Mouse (Mus musculus): ENCODE data around the gene Psmd3. TPM values are rescaled to one million over a fixed set of nuclear protein-coding genes. Genes with fewer than 3 reads are reported as not detected.
"Not testable (repeated sequence)": the region's sequence is repeated elsewhere in the genome, so short reads cannot be mapped to it uniquely, and the experiment has no call there.

The Psmd3 gene
- polyA plus RNA-seq, 1 experiment from 2014 or later = 169 TPM

DNA sequence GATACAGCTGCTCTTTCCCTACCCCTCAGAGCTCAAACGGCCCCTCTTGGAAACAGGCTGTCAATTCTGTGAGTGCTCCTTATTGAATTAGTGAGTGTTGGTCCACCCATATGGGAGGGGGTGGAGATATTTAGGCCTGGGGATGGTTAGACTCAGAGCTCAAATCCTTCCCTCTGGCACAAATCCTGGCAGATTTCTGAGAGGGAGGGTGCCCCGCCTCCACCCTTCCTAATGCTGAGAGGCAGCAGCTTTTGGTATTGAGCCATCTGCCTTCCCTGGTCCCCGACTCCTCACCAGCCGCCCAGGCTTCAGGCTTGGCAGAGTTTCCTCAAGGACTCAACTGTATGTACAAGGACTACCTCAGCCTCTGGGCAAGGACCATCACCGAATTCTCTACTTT is 48.8 kb downstream of the Psmd3 start:
- no peak overlapping the region for H3K4me3 ChIP-seq (ENCODE audit: low read depth, low read length)
- TF ChIP-seq CTCF (IDR thresholded peaks at IDR 0.05; ENCODE audit: low read depth) = no peak
- DNase-seq (peak; percentile 52), ATAC-seq (ENCODE audit: insufficient read depth) (no peak)
- H3K36me3 ChIP-seq (ENCODE audit: insufficient read depth) = peaks cover 14% of the 10 kb centered on the region
- H3K4me1 ChIP-seq (ENCODE audit: insufficient read depth) = peaks cover 7% of the 10 kb centered on the region; the same call in 1 of the 2 replicates
- peak overlapping the region; percentile 3 for H3K27ac ChIP-seq (ENCODE audit: low read depth)
- peaks cover 3% of the 10 kb centered on the region; the same call in 1 of the 2 replicates for H3K9me3 ChIP-seq (ENCODE audit: low read depth, low read length)
- 47% methylated on average over 5 of the region's 5 CpGs for WGBS
- no peak overlapping the region for H3K9ac ChIP-seq
- 0 out of 2 replicates have a peak overlapping the region, but pooled peaks have one; percentile 25 for H3K4me2 ChIP-seq
- H3K27me3 ChIP-seq (ENCODE audit: insufficient read depth, low read length) = no peaks in the 10 kb centered on the region

DNA sequence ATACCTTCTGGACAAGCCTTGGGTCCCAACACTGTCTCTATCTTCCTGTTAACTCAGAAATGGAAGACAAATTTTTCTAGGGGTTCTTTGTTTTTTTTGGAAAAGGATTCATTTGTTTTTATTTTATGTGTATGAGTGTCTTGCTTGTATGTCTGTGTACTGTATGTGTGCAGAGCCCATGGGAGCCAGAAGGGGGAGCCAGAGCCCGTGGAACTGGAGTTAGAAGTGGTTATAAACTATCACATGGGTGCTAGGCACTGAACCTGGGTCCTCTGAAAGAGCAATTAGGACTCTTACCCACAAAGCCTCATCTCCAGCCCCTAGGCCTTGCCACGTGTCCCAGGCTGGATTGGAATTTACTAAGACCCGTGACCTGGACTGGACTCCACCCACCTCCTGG is 51.7 kb downstream of the Psmd3 start:
- Histone ChIP-seq H3K9ac (no peak overlapping the region), H3K4me1 (ENCODE audit: insufficient read depth) (peaks cover 4% of the 10 kb centered on the region; the same call in 1 of the 2 replicates), H3K4me3 (ENCODE audit: low read depth, low read length) (no peak overlapping the region), H3K27me3 (ENCODE audit: insufficient read depth, low read length) (no peaks in the 10 kb centered on the region), H3K27ac (ENCODE audit: low read depth) (no peak overlapping the region), H3K9me3 (ENCODE audit: low read depth, low read length) (peaks cover 3% of the 10 kb centered on the region; the same call in 1 of the 2 replicates), H3K4me2 (no peak overlapping the region), H3K36me3 (ENCODE audit: insufficient read depth) (no peaks in the 10 kb centered on the region)
- no peak for ATAC-seq (ENCODE audit: insufficient read depth)
- no peak for DNase-seq
- peak; percentile 34 for TF ChIP-seq CTCF (IDR thresholded peaks at IDR 0.05; ENCODE audit: low read depth)
- WGBS = 69% methylated on average over 3 of the region's 3 CpGs

DNA sequence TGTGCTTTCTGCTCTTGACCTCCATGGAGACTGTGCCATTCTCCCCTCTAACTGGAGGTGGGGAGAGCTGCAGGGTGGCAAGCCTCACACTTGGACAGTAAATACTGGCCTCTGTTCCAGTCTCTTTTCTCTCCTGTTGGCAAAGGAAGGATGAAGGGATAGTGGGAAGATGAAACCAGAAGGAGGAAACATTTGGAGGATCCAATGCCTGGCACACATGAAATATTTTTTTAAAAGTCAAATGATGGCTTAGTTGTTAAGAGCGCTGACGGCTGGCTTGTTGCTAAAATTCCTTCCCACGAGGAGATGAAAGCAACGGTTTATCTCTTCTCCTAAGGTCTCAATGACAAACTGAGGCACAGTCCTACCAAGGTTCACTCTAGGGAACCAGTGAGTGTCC is 52.8 kb downstream of the Psmd3 start:
- Histone ChIP-seq H3K27me3 (ENCODE audit: insufficient read depth, low read length) (no peaks in the 10 kb centered on the region), H3K36me3 (ENCODE audit: insufficient read depth) (no peaks in the 10 kb centered on the region), H3K9me3 (ENCODE audit: low read depth, low read length) (peaks cover 3% of the 10 kb centered on the region; the same call in 1 of the 2 replicates), H3K4me2 (no peak overlapping the region), H3K4me1 (ENCODE audit: insufficient read depth) (peaks cover 9% of the 10 kb centered on the region; the same call in 1 of the 2 replicates), H3K9ac (no peak overlapping the region), H3K27ac (ENCODE audit: low read depth) (no peak overlapping the region), H3K4me3 (ENCODE audit: low read depth, low read length) (no peak overlapping the region)
- no peak for TF ChIP-seq CTCF (IDR thresholded peaks at IDR 0.05; ENCODE audit: low read depth)
- ATAC-seq (ENCODE audit: insufficient read depth) (no peak), DNase-seq (no peak)
- WGBS = 82% methylated on average over 4 of the region's 4 CpGs

DNA sequence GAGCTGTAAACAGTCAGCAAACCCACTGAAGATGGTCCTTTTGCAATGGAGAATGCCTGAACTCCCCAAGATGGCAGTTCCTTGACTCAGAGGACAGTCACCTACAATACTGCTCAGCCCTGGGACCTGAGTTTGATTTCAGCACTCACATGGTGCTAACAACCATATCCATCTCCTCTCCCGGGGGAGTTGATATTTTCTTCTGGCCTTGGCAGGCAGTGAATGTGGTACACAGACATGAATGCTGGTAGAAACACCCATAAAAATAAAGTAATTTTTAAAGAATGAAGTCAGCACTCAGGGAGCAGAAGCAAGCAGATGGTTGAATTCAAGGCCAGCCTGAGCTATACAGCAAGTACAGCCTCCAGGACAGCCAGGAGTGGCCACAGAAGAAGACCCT is 53.8 kb downstream of the Psmd3 start:
- no peak for TF ChIP-seq CTCF (IDR thresholded peaks at IDR 0.05; ENCODE audit: low read depth)
- WGBS = 87% methylated on average over 1 of the region's 1 CpGs
- no peak overlapping the region for H3K9ac ChIP-seq
- H3K4me2 ChIP-seq = no peak overlapping the region
- no peaks in the 10 kb centered on the region for H3K27me3 ChIP-seq (ENCODE audit: insufficient read depth, low read length)
- H3K9me3 ChIP-seq (ENCODE audit: low read depth, low read length) = peaks cover 3% of the 10 kb centered on the region; the same call in 1 of the 2 replicates
- H3K36me3 ChIP-seq (ENCODE audit: insufficient read depth) = no peaks in the 10 kb centered on the region
- peaks cover 7% of the 10 kb centered on the region; the same call in 1 of the 2 replicates for H3K4me1 ChIP-seq (ENCODE audit: insufficient read depth)
- no peak for ATAC-seq (ENCODE audit: insufficient read depth)
- H3K27ac ChIP-seq (ENCODE audit: low read depth) = no peak overlapping the region
- no peak overlapping the region for H3K4me3 ChIP-seq (ENCODE audit: low read depth, low read length)
- no peak for DNase-seq

DNA sequence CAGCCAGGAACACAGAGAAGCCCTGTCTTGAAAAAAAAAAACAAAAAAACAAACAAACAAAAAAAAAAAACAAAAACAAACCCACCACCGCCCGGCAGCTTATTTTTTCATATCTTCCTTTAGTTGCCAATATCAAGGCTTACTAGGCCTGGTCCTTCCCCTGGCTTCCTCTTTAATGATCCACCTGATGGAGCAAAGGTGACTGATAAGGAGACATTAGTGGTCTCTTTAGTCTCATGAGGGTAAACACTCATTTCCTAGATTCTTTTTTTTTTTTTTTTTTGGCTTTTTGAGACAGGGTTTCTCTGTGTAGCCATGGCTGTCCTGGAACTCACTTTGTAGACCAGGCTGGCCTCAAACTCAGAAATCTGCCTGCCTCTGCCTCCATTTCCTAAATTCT is 54.9 kb downstream of the Psmd3 start:
- H3K36me3 ChIP-seq (ENCODE audit: insufficient read depth); DNase-seq; H3K9me3 ChIP-seq (ENCODE audit: low read depth, low read length); H3K4me2 ChIP-seq; H3K4me1 ChIP-seq (ENCODE audit: insufficient read depth); H3K27me3 ChIP-seq (ENCODE audit: insufficient read depth, low read length); ATAC-seq (ENCODE audit: insufficient read depth); H3K9ac ChIP-seq; H3K4me3 ChIP-seq (ENCODE audit: low read depth, low read length); H3K27ac ChIP-seq (ENCODE audit: low read depth): not testable (repeated sequence)
- 75% methylated on average over 2 of the region's 2 CpGs for WGBS

DNA sequence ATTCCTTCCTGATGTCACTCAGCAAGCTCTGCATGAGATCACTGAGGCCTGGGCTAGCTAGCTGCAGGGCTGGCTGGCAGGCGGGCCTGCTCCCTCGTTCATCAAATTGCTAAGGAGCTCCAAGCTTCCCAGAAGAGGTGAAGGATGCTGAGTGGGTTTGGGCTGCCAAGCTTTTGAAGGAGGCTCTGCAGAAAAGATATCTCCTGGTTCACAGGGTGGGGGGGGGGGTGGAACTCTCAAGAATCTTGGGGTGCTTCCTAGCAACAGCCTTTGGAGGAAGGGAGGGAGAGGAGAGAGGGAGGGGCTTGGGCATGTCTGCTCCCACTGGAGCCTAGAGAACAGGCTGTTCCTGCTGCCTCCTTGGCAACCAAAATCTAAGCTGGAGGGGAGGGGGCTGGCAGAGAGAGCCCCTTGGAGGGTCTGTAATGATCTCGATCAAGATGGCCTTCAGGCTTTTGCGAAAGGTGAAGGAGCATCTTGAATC is 56.1 kb downstream of the Psmd3 start:
- H3K27me3 ChIP-seq (ENCODE audit: insufficient read depth, low read length) = no peaks in the 10 kb centered on the region
- WGBS = 34% methylated on average over 4 of the region's 4 CpGs
- H3K27ac ChIP-seq (ENCODE audit: low read depth) = no peak overlapping the region
- H3K9ac ChIP-seq = no peak overlapping the region
- peaks cover 13% of the 10 kb centered on the region for H3K4me1 ChIP-seq (ENCODE audit: insufficient read depth)
- no peak for DNase-seq
- H3K36me3 ChIP-seq (ENCODE audit: insufficient read depth) = no peaks in the 10 kb centered on the region
- no peak overlapping the region for H3K4me3 ChIP-seq (ENCODE audit: low read depth, low read length)
- ATAC-seq (ENCODE audit: insufficient read depth) = no peak
- no peak overlapping the region for H3K4me2 ChIP-seq
- no peak for TF ChIP-seq CTCF (IDR thresholded peaks at IDR 0.05; ENCODE audit: low read depth)
- H3K9me3 ChIP-seq (ENCODE audit: low read depth, low read length) = peaks cover 3% of the 10 kb centered on the region; the same call in 1 of the 2 replicates

DNA sequence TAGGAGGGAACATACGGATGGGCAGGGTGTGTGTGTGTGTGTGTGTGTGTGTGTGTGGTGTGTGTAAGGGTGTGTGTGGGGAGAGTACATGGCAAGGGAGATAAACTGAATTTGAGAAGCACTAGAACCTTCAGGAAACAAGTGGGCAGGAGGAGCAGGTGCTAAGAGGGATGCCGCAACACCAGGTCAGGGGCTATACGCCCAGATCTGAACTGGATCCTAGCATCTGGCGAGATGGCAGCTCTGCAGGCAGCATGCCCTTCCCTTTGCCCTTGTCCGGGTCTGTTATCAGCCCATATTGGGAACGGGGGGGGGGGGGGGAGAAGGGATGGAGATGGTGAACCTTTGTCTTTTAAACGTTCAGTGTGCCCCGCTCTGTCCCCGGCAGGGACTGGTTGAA is 56.6 kb downstream of the Psmd3 start:
- no peak overlapping the region for H3K4me3 ChIP-seq (ENCODE audit: low read depth, low read length)
- ATAC-seq (ENCODE audit: insufficient read depth) = no peak

More for the DNA sequence above, 56.6 kb downstream of the Psmd3 start:
- Histone ChIP-seq H3K36me3 (ENCODE audit: insufficient read depth) (no peaks in the 10 kb centered on the region), H3K4me1 (ENCODE audit: insufficient read depth) (peaks cover 17% of the 10 kb centered on the region), H3K9ac (no peak overlapping the region), H3K27me3 (ENCODE audit: insufficient read depth, low read length) (no peaks in the 10 kb centered on the region), H3K4me2 (no peak overlapping the region), H3K27ac (ENCODE audit: low read depth) (no peak overlapping the region), H3K9me3 (ENCODE audit: low read depth, low read length) (peaks cover 3% of the 10 kb centered on the region; the same call in 1 of the 2 replicates)
- DNase-seq = no peak
- 55% methylated on average over 9 of the region's 9 CpGs for WGBS
- no peak for TF ChIP-seq CTCF (IDR thresholded peaks at IDR 0.05; ENCODE audit: low read depth)
